Mouse (Mus musculus): Measurements from ENCODE around the gene Fras1.
A peak's percentile ranks its signal among the peaks of the same experiment; 100 is the strongest.

Fras1 gene

DNA sequence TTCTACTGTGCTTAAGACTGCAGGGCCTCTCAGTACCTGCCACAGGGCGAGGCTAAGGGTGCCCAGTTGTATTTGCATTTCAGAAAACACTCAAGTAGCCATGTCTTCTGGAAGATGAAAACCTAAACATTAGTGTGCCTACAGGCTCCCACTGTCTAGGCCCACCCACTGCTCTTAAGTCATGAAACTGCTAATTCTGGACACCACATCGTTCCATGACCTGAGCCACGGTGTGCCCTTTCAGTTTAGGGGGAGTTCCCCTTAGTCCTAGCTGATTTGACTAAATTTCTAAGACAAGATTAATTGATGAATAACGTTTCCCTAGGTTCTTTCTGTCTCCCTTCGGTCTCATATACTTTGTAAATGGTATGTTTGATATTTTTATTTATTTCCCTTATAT lies 222.0 kb downstream of the Fras1 start:
- no peak for DNase-seq

DNA sequence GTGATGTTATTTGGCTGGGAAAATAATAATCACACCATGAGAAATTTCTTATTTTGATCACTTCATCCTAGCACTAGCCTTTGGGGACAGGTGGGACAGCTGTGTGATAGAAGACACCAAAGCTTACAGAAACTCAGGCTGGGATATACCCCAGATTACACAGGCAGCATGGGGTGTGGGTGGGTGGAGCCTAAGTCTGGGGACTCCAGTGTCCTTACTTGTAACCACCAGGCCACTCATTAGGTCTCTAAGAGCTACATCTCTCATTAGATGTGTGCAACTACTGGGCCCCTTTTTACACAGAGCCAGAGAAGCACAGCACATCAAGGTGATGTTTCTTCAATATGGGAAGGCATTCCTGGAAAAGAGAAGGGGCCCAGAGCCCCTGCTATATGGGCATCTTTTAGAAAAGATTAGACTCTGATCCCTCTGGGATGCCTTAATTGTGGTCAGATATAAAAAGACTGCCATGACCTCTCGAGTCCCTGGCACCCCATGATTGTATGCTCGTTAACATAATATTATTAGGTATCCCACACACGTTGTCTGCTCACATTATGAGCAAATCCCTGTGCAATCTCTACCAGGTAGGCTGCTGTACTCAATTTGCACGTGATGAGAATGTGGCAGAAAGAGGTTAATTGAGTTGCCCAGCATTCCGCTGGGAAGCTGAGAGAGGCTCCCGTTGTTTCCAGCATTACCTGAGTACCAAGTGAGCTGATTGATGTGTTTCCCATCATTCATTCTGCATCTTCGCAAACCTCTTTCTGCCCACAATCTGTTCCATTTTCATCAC lies 230.4 kb downstream of the Fras1 start:
- no peak for DNase-seq

DNA sequence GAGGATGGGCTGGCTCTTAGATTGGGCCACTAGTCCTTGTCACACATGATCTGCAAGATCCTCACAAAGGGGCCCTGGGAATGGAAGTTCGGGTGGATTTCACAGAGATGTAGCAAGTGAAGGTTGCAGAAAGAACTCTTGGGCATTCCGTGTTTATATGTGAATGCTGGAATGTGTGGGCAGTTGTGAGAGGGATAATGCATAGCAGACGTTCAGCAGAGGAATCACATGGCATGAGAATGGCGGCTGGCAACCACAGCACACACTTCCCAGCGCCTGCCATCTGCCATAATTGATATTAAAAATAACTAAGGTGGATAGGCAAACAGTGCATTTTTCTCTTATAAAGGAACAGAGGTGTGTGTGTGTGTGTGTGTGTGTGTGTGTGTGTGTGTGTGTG lies 234.3 kb downstream of the Fras1 start:
- DNase-seq: no peak

DNA sequence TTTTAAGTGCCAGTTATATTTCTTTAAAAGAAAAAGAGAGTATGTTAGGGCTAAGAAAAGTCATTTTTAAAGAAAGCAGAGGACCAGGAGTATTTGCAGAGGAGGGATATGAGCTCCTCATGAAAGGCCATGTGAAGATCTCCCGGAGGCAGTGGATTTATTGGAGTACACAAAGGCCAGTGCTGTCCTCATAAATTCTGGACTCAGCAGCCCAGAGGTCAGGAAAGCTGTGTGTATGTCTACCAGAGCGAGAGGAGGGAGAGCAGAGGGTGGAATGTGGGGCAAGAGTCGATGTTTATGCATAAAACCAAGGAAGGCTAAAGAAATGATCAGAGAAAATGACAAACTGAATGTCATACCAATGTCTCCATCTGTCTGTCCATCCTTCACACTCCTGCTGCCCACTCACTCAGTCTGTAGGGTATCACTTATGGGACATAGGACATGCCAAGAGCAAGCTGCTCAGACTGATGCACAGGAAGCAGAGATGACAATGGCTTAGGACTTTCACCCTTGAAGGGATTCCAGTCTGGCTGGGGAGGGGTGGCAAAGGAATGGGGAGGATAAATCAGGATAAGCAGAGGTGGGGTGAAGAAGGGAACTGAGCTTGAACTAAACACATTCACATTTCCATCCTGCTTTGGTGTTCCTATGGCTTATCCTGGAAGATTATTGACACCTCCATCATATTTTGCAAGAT lies 235.0 kb downstream of the Fras1 start:
- DNase-seq: peak; percentile 14

DNA sequence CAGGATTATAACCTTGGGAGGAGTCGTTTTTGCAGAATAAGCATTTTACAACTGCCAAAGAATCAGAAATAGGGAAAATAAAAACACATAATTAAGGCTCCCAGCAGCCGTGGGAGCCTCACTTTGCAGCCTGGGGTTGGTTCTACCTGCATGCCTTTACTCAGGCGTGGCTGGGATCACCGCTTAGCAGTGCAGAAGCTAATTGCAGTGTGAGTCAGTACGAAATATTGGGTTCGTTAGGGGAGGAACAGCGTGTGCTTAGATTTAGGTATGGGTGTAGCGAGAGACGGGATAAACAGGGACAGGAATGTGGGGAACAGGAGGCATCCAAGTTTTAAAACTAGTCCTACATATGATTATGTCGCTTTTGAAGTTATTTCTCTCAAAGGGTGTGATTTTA lies 238.3 kb downstream of the Fras1 start:
- no peak for DNase-seq

DNA sequence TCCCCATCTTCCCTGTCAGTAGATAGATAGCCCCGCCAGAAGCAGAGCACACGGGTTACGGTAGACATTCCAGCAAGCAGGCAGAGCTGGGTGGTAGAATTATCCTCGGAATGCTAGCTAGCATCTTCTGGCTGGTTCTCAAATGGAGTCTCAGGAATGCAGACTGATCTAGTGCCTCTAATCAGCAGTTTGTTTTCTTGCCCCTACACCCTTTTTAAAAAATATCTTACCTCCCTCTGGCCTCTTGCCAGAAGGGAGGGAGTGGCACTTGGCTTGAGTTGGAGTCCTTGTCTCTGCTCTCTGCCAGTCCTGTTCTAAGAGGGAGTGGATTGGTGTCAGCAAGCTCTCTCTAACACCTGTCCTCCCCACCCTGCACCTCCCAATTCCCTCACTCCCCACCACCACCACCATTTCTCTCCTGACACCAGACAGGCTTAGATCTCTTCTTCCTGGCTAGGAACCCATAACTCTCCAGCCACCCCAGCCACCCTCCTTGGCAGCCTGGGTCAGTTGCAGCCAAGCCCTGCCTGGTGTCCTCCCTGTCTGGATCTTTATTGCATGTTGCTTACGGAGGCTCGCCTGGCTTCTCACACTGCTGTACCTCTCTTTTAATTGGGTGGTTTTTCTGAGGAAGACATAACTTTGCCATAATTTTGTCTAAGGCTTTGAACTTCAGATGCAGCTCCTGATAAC lies 243.3 kb downstream of the Fras1 start:
- peak; percentile 7 for DNase-seq

DNA sequence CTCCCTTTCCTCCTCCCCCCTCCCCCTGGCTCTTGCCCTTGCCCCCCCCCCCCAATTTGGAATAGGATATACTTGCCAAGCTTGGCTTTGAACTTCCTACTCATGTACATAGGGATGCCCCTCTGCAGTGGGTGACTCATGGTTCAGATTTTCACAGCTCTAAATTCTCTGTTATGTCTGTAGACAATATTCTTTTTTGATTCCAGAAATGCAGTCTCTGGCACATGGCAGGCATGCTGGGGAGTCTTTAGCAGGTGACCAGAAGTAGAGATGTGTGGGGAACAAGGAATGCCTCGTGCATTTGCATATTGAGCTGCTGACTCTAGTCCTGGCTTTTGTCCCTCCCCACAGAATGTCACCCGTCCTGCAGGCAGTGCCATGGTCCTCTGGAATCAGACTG lies 244.3 kb downstream of the Fras1 start:
- no peak for DNase-seq

DNA sequence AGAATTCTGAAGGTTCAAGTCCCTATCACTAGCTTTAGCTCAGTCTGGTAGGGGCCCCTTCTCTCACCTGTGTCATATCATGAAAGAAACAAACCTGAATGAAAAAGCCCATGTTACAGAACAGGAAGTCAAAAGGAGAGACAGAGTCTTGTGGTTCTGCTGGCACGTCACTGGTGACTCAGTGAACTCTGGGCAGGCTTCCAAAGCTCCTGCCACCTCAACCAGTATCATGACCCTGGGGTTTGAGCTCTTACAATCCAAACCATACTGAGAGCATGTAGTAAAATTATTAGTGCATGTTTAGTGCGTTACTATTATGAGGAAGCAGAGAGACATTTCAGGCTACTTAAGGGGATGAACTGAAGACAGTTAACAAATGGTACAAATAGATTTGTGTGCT lies 246.5 kb downstream of the Fras1 start:
- DNase-seq: peak; percentile 14

DNA sequence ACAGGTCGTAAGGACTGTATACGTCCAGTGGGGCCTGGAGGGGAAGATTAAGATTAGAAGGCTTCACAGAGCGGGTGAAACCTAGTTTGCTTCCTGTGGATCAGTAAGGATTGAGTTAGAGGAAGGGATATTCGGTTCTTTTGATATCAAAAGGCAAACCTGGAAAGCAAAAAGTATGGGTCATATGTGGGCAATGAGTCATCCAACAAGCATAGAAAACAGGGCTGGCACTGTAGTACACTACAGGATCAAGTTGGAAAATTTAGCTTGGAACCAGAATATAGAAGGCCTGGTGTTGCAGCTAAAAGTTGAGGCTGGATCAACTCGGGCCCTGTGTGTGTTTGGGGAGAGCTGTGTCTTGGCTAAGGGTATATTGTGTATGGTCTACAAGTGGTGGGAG lies 246.9 kb downstream of the Fras1 start:
- no peak for DNase-seq

DNA sequence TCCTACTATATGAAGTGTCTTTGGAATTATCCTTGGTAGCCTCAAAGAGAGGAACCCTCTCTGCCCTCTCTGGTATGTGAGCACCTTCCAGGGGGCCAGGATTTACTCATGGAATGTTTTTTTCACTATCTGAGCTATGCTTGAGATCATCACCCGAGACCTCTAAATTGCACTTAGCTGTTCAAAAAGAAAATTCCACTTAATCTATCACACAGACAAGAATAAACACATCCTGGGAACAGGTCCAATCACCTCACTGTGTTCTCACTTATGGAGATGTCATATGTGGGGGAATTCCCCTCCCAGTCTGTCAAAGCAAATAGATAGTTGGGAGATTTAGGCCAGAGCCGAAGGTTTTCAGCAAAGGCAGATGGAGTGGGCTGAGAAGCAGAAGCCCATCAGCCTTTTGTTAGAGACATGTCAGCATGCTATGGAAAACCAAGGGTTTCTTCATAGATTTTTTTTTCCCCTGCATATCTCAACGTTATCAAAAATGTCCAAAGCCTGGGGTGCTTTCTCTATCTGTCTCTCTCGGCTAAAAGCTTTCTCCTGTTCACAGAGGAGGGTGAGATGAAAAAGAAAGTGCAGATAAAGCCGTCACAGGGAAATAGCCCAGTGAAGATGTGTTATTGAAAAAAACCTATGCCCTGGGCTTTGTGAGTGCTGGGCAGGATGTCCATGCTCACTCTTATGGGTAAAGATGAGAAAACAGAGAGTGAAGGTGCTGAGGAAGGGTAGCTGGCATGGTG lies 249.0 kb downstream of the Fras1 start:
- DNase-seq: peak; percentile 5

DNA sequence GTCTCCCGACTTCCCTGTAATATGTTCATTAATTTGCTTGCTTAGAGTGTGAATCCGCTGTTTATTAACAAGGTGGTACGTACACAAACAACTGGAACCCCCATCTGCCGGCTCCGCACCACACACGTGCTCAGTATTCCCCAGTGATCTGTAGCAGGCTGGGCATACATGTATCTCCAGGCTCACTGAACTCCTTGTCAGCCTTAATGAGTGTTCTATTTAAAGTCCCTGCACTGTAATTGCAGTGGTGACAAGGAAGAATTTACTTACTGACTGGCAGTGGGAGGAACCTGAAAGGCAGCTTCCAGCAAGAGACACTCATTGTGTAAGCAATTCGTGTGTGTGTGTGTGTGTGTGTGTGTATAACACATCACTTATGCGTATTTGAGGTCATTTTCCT lies 256.1 kb downstream of the Fras1 start:
- no peak for DNase-seq

DNA sequence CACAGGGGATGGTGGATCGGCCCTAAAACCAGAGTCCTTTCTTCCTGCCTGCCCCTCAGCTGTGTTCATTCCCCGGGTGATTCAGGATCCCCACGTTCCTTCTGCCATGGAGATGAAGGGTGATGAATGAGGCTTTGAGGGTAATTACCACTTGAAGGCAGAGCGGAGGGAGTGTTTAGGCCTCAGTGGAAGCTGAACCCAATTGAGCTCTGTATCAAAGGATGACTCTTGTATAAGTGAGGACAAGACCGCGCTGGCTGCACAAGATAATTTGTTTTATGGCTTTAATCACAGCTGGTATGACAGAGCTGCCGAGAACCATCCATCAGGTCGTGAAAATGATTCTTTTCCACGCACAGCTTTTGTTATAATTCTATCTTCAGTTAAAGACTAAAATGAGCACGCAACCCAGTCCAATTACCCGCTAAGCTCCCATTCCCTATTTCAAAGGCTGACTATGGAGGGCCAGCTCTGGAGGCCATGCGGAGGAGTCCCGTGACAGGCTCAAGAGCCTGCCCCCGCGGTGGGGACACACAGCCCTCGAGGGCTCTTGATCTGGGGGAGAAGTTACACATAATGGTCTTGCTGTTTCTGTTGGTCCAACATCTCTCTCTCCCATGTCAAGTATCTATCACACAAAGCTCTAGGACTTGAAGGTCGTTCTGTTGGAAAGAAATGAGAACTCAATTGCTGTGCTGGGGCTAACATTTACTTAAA lies 261.5 kb downstream of the Fras1 start:
- DNase-seq: no peak

DNA sequence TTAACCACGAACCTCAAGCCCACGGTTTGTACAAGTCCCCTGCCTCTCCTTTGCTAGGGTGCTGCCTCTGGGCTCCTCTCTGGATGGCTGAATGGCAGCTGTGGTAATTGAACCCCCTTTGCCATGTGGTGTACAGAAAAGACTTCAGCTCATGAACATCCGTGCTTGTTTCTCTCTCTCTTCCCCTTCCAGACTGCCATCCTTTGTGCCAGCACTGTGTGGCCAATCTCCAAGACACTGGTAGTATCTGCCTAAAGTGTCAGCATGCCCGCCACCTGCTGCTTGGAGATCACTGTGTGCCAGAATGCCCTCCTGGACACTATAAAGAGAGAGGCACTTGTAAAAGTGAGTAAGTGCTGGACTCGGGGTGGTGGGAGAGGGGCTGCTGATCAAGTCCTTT lies 262.1 kb downstream of the Fras1 start:
- DNase-seq: no peak

DNA sequence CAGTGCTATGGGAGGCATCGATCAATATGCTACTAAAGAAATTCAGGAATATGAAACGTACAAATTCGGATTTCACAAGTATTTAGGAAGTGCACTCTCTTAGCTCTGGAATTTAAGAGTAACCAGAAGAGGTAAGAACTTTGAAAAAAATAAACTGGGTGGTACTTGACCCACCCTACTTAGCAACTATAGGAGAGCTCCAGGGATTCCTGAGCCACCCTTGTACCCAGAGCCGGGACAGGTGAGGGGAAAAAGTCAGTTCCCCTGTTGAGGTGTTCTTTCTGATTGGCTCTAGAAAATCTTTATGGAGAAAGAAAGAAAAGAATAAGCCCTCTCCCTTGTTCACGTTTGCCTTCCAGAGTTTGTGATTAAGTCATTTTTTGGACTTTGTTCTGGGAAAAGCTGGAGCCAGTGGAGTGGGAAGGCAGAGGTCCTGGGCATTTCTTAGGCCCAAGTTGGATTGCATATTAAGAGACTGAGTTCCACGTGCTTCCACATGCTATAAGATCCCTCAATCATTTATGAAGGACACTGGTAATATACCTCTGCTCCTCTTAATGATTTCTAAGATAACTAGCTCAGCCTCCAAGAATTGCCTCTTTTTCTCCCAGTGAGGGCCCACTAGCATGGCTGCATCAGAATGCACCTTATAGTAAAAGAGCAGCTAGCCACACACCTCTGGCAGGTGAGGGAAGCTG lies 265.6 kb downstream of the Fras1 start:
- DNase-seq: peak; percentile 28

DNA sequence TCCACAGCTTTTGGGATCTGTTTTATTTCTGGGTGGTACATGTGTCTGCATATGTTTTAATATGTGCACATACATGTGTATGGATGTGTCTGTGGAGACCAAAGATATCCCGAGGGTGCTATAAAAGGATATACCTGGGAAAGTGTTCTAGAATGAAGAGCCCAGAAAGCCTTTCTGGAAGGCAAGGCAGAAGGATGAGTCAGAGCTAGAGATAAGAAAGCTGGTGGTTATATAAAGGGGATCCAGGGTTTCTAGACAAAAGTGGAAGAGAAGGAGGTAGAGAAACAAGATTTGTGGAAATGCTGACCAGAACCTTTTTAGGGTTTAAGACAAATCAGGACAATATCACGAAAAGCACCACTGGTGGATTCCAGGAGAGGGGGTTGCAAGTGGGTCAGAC lies 267.5 kb downstream of the Fras1 start:
- DNase-seq: no peak

DNA sequence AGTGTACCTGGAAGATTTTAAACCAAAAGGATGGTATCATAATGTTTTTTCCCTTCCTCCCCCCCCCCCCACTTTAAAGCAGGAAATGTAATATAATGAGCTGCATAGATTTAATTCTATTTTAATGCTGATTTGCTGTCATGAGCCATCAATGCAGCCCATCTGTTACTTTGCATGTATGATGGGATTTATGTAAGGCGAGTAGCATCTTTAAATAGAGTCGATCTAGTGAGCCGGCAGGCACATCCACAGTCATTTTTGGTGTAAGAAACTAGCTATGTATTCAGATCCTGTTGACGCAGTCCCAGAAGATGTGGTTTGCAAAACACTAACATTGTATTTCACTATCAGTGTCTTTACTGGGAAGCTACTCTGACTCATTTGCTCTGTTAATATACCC lies 301.9 kb downstream of the Fras1 start:
- DNase-seq: no peak

DNA sequence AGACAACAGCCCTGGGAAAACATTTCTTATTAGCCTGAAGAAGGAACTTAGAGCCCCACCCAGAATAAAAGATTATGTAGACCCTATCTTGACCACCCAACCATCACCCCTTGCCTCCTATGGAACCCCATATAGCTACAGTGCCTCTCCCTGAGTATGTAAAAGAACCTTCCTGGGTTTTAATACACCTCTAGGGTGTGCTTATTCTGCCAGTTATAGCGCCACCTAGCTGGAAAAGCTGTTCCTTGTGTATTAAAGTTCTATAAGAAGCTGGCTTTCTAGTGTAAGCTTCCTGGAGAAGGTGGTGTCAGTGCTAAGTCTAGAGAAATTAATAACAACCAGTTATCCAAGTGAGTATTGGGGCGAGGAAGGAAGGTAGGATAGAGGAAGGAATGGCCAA lies 303.7 kb downstream of the Fras1 start:
- peak; percentile 77 for DNase-seq

DNA sequence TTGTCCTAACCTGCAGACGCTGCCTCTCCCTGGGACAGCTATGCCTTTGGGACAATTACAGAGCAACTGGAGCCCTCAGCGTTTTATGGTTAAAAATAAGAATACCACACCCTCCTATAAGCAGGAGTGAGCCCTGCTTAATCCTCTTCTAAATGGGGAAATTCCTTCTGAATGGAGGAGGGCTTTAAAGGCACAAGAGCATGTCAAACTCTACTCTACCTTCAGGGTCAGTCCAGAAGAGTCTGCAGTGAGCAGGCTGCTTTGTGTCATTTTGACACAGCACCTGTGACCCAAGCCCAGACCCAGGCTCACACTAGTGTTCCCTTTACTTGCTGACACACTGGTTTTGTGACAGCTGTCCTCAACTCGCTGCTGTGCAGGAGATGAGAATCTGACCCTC lies 307.3 kb downstream of the Fras1 start:
- no peak for DNase-seq

DNA sequence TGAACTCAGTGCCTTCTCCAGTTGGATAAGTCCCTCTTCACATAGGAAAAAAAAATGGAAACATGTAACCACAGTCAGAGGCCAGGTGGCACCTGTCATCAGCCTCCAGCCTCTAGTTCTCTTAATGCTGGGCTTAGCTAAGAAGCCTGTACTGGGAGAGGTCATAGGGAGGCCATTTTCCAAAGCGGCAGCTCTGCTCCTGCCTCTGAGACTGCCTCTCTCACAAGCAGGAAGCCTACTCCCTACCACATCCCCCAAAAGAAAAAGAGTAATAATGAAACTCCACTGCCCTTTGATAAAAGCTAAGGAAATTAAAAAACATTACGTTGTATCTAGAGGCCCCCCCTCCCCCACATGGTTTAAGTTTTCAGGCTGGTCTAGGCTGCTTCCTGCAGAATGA lies 309.0 kb downstream of the Fras1 start:
- DNase-seq: no peak

DNA sequence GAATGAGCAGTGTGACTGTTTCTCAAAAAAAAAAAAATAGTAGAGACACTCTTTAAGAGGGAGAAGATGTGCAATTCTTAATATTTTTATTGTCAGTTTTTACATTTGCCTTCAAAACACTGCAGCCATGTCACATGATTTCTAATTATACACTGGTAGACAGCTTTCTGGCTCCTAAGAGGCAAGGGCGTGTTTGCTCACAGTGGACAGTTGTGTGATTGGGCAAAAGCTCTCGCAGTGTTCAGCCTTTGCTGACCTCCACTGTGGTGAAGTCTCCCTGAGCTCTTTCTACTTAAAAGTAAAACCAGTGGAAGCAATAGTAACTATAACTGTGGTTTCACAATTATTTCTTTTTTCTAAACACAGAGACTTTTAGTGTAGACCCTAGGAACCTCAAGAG lies 315.1 kb downstream of the Fras1 start:
- no peak for DNase-seq

DNA sequence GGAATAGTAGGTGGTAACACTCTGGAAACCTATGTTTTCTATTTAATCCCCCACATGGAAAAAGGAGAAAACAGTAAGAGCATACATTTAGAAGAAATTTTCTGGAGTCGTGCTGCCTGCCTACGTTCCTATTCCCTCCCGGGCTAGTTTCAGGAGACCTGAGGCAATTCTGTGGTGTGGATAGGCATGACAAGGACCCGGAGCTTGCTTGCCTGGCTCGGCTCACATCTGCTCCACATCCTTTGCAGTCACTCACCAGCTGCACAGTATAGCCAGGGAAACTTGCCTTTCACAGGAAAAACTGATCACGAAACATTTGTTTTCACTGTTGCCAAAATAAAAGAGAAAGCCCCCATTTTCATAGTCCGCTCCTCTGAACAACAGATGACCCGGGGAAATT lies 325.2 kb downstream of the Fras1 start:
- DNase-seq: no peak
